Mouse (Mus musculus) telencephalon, adult 2 months (tissue): ENCODE measurements around the gene Adamtsl4.
"Not testable (repeated sequence)": the region's sequence is repeated elsewhere in the genome, so short reads cannot be mapped to it uniquely, and the experiment has no call there.

Experiments used
- DNase-seq: peaks from one replicate; pipeline ENCODE4 v3.0.0-alpha.2; 2011; ENCODE audit warnings: low read depth, low spot score

Adamtsl4 gene

GRCm38 (mm10) chr3:95676745-95677419, 10.8 kb downstream of the Adamtsl4 start:
- no peak for DNase-seq

DNA sequence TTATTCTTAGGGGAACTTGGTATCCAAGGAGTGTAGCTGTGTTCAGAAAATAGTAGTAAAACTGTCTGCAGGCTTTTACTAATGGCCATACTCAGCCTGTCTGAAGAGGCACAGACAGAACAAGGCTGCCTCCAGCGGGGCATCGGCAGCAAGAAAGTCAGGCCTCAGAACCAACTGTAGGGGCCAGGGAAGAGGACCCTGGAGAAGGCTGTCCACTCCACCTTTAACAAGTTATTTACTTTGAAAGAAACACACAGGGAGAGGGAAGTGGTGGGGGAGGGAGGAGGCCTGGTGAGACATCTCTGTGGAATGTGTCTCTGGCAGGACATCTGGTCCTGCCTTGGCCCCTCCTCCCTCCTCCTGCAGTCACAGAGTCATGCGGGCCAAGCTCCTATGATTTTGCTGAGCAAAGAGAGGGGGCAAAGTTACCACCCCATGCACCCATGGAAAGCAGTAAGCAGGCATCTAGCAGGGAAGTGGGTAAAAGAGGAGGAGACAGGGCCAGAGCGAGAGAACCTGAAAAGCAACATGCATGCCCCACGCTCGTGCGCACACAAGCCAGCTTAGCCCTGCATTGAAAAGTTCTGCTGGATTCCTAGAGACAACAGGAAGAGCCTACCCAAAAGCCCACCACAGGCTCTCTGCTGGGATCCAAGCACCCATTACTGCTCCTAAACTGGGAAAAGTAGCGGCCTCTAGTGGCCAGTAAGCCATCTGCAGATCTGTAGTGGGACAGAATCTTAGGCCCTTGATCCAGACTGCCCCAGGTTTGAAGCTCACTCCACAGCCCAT, 12.2 kb downstream of the Adamtsl4 start:
- DNase-seq: no peak

DNA sequence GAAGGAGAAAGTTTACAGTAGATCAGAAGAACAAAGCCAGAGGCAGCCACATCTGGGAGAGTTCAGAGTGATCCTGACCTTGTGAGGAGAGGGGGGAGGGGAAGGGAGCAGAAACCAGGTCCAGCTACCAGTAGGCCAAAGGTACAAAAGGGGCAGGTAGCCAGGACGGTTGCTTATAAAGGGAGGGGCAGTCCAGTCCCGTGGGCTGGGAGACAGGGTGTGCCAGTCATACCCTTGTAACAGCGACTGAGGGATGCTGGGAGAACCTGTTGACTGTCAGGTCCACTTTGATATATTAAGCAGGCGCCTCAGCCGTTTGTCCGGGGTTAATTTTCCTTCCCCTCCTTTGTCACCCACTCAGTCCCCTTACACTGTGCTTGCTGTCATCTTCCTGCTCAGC, 12.9 kb downstream of the Adamtsl4 start:
- DNase-seq: no peak

DNA sequence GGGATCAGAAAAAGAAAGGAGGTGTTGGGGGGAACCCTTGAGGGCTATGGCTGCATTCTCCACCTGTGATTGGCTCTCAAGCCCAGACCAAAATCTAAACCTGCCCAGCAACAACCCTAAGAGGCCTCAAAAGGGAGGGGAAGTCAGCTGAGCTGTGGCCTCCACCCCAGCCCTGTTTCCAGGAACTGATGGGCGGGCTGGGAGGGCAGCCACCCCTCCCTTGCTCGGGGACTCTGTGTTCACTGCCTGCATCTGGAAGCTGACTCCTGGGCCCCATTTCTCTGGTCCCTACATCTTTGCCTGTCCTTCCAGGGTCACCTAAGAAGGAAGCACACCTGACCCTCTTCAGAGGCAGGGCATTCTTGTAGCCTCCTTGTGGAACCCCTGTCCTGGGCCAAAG, 13.5 kb downstream of the Adamtsl4 start:
- no peak for DNase-seq

DNA sequence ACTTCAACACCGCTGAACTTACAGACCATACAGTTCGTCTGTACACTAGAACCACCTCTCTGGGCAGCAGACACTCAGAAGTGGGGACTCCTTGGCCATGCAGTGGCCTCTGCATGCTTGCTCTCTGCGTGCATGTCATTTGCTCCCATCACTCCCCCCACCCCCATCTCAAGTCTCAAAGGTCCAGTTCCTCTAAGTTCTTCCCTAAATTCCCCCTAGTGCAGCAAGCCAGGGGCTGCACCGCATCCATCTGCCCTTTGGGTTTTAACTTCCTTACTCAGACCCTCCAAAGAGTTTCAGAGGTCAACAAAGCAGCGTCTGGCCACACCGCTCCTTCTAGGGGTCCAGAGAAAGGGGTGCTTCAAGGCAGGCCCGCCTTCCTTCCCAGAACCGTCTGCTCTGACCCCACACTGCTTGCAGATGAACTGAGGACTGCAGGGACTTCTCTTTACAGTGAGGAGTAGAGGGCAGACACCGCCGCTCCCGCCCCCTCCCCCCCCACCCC, 14.0 kb downstream of the Adamtsl4 start:
- DNase-seq: no peak

DNA sequence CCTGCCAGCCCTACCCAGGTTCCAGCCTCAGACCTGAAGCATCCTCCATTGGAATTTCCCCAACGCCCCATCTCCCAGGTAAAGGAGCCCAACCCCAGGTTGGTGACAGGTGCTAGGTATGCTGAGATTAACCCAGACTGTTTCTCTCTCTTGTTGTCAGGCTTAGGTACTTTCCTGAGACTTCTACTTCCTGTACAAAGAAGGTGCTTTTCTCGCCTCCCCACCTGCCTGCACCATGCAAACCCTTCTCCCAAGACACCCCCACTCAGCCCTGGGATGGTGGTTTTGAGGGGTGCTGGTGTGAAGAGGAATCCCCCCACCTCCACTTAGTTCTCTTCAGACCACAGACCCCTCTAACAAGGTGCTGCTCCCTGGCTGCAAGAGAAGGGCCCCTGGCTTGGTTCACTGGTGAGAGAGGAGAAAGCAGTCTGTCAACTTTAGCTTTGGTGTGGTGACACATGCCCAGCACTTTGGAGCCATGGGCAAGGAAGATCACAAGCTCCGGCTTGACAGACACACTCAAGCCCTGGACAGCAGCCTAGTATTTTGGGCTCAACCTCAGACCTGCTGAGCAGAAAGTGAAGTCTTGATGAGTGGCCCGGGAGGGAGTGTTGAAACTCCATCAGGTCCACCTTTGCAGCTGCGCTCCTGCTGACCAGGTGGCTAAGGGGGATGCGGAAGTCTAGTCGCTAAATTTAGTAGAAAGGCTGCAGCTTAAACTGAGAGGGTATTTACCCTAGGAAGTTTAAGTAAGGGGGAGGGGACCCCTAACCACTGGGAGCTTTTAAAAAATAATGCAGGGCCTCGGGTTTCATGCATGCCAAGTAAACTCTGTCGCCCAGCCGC, 14.6 kb downstream of the Adamtsl4 start:
- DNase-seq: no peak

- no peak for DNase-seq
These were observed 15.3 kb downstream of the Adamtsl4 start for GRCm38 (mm10) chr3:95672461-95672860.

GRCm38 (mm10) chr3:95671201-95671600, 16.5 kb downstream of the Adamtsl4 start:
- DNase-seq: no peak

GRCm38 (mm10) chr3:95670419-95670818, 17.3 kb downstream of the Adamtsl4 start:
- not testable (repeated sequence) for DNase-seq

GRCm38 (mm10) chr3:95669309-95669665, 18.4 kb downstream of the Adamtsl4 start:
- no peak for DNase-seq

DNA sequence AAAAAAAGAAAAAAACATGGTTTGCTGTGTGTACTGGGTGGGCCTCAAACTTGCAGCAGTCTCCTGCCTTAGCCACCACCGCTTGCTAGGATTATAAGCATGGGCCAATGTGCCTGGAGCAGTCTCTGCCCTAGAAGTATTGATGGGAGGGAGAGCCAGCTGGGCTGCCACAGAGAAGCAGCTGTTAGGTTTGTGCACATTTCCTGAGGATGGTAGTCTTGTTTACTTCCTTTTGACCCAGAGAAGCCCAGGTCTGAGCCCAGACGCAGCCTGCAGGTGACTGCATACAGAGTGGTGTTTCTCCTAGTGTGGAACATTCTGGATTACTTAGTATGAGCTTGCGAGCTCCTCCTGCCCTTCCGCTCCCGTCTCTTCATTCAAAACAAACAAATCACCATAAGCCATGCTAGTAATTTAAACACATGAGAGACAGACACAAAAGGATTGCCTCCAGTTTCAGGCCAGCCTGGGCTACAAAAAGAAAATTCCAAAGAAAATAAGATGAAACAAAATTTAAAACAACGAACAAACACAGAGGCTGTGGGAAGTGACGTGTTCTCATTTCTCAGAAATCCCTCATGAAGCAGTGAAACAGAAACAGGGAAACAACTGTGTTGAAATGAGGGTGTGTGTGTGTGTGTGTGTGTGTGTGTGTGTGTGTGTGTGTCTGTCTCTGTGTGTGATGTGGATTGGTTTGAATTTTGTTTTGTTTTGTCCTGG, 19.0 kb downstream of the Adamtsl4 start:
- DNase-seq: no peak

DNA sequence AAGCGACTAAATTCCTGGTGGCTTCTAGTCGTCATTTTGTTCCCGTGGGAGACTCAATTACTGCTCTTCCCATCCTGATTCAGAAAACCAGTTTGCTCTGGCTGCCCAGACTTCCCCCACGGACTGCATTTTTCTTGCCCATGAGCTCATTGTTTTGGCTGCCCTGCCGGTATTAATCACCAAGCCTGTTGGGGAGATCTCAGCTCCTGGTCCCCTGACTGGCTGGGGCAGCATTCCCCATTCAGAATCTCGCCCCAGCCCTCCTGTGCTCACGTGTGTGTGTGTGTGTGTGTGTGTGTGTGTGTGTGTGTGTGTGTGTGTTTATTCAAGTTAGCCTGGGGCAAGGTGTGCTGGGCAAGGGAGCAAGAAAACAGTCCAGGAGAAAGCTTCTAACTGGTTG, 19.7 kb downstream of the Adamtsl4 start:
- no peak for DNase-seq

- DNase-seq: no peak
These were observed 20.2 kb downstream of the Adamtsl4 start for GRCm38 (mm10) chr3:95667521-95667920.

GRCm38 (mm10) chr3:95666124-95666844, 21.4 kb downstream of the Adamtsl4 start:
- no peak for DNase-seq

DNA sequence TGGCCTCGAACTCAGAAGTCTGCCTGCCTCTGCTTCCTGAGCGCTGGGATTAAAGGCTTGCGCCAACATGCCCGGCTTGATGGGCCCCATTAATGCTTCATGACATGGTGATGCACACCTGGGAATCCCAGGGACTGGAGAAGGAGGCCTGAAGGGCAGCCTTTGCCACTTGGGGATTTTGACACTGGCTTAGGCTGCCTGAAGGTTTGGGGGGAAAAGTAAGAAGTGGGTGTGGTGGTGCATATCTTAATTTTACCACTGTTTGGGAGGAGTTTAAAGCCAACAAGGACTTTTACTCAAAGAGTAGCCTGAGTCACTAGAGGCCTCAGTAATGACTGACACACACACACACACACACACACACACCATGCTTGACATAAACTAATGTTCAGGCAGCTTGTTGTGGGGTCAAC, 22.8 kb downstream of the Adamtsl4 start:
- no peak for DNase-seq

DNA sequence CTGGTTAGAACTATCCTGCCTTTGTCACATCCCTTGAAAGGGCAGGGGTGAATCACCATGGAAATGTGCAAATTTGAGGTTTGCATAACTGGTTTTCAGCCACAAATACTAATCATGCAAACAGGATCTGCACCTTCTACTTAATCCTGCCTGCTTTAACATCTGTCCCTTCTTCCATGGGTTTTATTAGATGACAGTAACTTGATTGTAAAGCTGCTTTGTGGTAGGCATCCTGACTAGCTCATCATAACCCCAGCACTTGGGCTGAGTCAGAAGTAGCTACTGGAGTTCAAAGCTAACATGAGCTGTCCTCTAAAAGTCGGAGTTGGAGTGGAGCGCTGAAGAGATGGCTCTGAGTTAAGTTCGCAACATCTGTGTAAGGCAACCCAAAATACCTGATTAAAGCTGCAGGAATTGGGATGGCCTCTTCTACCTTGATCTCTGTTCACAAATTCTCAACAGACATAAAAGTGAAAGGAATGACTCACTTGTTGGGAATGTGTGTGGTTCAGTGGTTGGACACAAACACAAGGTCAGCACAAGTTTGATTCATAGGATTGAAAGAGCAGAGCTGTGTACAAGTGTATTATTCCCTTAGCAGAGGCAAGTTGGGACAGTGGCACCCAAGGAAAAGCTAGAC, 23.6 kb downstream of the Adamtsl4 start:
- no peak for DNase-seq

DNA sequence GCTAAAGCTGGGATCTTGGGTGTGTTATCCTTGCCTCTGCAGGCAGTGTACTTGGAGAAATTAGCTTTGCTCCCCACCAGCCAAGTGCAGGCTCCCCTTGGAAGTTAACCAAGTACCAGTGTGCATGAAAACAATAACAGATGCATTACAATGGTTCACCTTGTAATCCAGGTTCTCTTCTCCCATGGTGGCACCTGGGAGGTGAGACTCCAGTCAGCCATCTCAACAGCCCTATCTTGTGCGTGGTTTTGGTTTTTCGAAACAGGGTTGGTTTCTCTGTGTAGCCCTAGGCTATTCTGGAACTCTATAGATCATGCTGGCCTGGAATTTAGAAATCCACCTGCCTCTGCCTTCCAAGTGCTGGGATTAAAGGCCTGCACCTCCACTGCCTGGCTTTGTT, 24.2 kb downstream of the Adamtsl4 start:
- no peak for DNase-seq

DNA sequence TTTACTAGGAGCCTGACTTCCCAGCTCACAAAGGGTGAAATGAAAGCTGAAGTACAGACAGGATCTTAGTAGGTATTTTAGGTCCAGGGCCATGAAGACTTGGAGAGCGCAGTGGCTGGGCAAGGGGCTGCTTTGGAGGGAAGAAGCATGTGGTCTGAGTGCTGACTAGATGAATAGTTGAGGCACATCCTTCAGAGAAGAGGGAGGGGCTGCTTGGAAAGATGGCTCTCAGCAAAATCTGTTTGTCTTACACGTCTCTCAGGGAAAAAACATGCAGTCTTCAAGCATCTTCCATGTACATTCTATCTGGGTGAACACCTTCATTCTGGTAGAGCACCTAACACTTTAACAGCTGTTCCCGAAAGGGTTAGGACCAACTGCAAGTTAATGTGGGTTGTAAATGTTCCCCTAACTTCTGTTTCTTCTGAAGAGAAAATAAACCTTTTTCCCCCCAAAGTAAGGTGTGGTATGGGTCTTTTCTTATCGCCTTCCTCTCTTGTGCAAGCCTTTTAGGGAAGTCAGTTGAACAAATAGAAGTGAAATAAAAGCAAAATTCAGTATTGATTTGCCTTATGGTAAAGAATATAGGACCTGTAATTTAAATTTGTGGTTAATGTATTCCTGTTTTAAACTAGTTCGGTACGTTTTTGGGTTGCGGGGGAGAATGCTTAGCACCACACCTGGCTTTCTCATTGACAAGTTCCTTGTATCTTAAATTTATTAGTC, 24.8 kb downstream of the Adamtsl4 start:
- no peak for DNase-seq

GRCm38 (mm10) chr3:95661945-95662715, 25.6 kb downstream of the Adamtsl4 start:
- no peak for DNase-seq
